ENCODE assay signal across 15 mouse cellular contexts in the genomic region with DNA sequence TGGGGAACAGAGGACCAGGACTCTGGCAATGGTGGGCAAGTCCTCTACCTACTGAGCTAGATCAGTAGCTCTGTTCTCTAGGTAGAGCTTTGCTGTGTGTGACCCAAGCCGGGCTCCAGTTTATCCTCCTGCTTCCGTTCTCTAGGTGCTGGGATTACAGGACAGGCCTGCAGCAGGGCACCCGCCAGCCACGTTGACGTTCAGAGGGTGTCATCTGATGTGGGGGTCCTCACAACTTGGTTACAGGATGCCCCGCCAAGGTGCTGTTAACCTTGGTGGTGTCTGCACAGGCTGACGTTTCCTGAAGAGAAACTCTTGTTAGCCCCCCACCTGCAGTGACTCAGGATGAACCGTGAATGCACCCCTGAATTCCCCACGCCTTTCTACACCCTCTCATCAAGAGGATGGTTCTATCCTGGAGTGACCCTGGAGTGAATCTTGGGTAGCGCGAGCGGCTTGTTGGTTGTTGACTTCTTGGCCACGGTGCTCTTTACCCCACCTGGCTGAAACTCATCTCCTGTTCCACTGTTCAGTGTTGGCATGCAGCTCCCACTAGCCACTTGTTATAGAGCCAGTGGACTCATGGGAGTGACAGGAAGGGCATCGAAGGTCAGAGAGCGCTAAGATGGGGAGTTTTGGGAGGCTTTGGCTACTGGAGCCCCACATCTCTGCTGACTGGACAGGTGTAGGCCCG.
DNase-seq lines count a peak whose midpoint lies in the region; ATAC-seq lines count a peak whose summit lies in the region.
"Had no signal": no experiment of that assay in that cellular context is flagged by ENCODE, and none has a peak within 500 bp of the region (broad histone marks: within the 10 kb centered on the region; RNA-seq: fewer than 3 reads in every experiment).

No protein-coding gene starts in this region.

- no peak overlapping the region for H3K9ac ChIP-seq in kidney, embryonic 15.5 days
- no peak overlapping the region for H3K9ac ChIP-seq in heart, embryonic 11.5 days (ENCODE audit: low read depth, low read length)
- peak overlapping the region; percentile 57; the same call in 1 of the 2 replicates for H3K9ac ChIP-seq in heart, embryonic 14.5 days (ENCODE audit: low read length)
- H3K9ac ChIP-seq: lung, embryonic 14.5 days; midbrain, embryonic 13.5 days had no signal

- H3K36me3 ChIP-seq in kidney, embryonic 15.5 days = 0 out of 2 replicates have a peak, but pooled peaks cover 2% of the 10 kb centered on the region
- H3K36me3 ChIP-seq in heart, embryonic 11.5 days (ENCODE audit: control insufficient read depth, insufficient read depth, low read length) = no peaks in the 10 kb centered on the region
- H3K36me3 ChIP-seq in heart, embryonic 14.5 days (ENCODE audit: control insufficient read depth, insufficient read depth, low read length) = no peaks in the 10 kb centered on the region
- H3K36me3 ChIP-seq: midbrain, embryonic 13.5 days had no signal

- DNase-seq in heart, adult 18-20 months = peak; percentile 58 to 68
- no peak for DNase-seq in heart, adult 8-10 months (ENCODE audit: low spot score)
- DNase-seq in kidney, postnatal 25 days = peak; percentile 26 to 79
- DNase-seq: cerebellum, adult 11 months; cerebellum, postnatal 36 days; liver; lung, embryonic 14.5 days; thymus, postnatal 25 days had no signal

- H3K4me3 ChIP-seq in kidney, embryonic 15.5 days (replicated peaks) = no peak overlapping the region
- H3K4me3 ChIP-seq in heart, embryonic 11.5 days (ENCODE audit: low read depth, low read length) = no peak overlapping the region
- no peak overlapping the region for H3K4me3 ChIP-seq in heart, embryonic 14.5 days (ENCODE audit: control insufficient read depth in 1 of 2, insufficient read depth in 1 of 2, low read depth in 1 of 2, low read length in 2 of 2)
- H3K4me3 ChIP-seq: midbrain, embryonic 13.5 days had no signal

- H3K27ac ChIP-seq in kidney, embryonic 15.5 days = no peak overlapping the region
- H3K27ac ChIP-seq in heart, embryonic 11.5 days (ENCODE audit: low read depth, low read length) = peak overlapping the region; percentile 73
- H3K27ac ChIP-seq in heart, embryonic 14.5 days (replicated peaks in 1 of 2; ENCODE audit: control insufficient read depth in 1 of 2, insufficient read depth in 1 of 2, low read depth in 2 of 2, low read length in 2 of 2) = peak overlapping the region; percentile 41 to 78
- H3K27ac ChIP-seq: macrophage; midbrain, embryonic 13.5 days had no signal

- no peaks in the 10 kb centered on the region for H3K27me3 ChIP-seq in kidney, embryonic 15.5 days
- no peaks in the 10 kb centered on the region for H3K27me3 ChIP-seq in heart, embryonic 11.5 days (ENCODE audit: control insufficient read depth, insufficient read depth, low read length)
- H3K27me3 ChIP-seq in heart, embryonic 14.5 days (ENCODE audit: control insufficient read depth, insufficient read depth, low read length) = no peaks in the 10 kb centered on the region
- H3K27me3 ChIP-seq: midbrain, embryonic 13.5 days had no signal

- no peak overlapping the region for H3K4me2 ChIP-seq in kidney, embryonic 15.5 days
- no peak overlapping the region for H3K4me2 ChIP-seq in heart, embryonic 11.5 days
- H3K4me2 ChIP-seq in heart, embryonic 14.5 days (ENCODE audit: low read length) = no peak overlapping the region
- H3K4me2 ChIP-seq: lung, embryonic 14.5 days; midbrain, embryonic 13.5 days had no signal

- H3K4me1 ChIP-seq in kidney, embryonic 15.5 days = peaks cover 47% of the 10 kb centered on the region
- H3K4me1 ChIP-seq in heart, embryonic 11.5 days (ENCODE audit: control insufficient read depth, insufficient read depth, low read length) = peaks cover 55% of the 10 kb centered on the region
- H3K4me1 ChIP-seq in heart, embryonic 14.5 days (ENCODE audit: control insufficient read depth in 2 of 2, insufficient read depth in 2 of 2, low read length in 2 of 2) = peaks cover 52 to 69% of the 10 kb centered on the region in 2 experiments

- H3K9me3 ChIP-seq in kidney, embryonic 15.5 days (replicated peaks) = no peaks in the 10 kb centered on the region
- no peaks in the 10 kb centered on the region for H3K9me3 ChIP-seq in heart, embryonic 11.5 days (replicated peaks; ENCODE audit: control insufficient read depth, low read length)
- H3K9me3 ChIP-seq in heart, embryonic 14.5 days (ENCODE audit: control insufficient read depth, low read length) = no peaks in the 10 kb centered on the region
- H3K9me3 ChIP-seq: midbrain, embryonic 13.5 days had no signal

- WGBS in kidney, embryonic 15.5 days = 89% methylated on average over 16 of the region's 16 CpGs
- 82% methylated on average over 16 of the region's 16 CpGs for WGBS in heart, embryonic 11.5 days (ENCODE audit: insufficient replicate concordance)
- WGBS in heart, embryonic 14.5 days = 82% methylated on average over 16 of the region's 16 CpGs

- no peak for ATAC-seq in kidney, embryonic 15.5 days (replicated peaks; ENCODE audit: low FRiP score)
- no peak for ATAC-seq in heart, embryonic 11.5 days (replicated peaks; ENCODE audit: insufficient number of reproducible peaks, low FRiP score, low TSS enrichment)
- no peak for ATAC-seq in heart, embryonic 14.5 days (ENCODE audit: insufficient number of reproducible peaks, insufficient read depth, low FRiP score, low read depth)
- ATAC-seq in erythroid progenitor cell, adult 5-6 weeks (replicated peaks; ENCODE audit: low FRiP score, poor library complexity, severe bottlenecking) = no peak
- ATAC-seq: CD4-positive, CD25-positive, alpha-beta regulatory T cell, adult 4 months; midbrain, embryonic 13.5 days had no signal
